Mouse (Mus musculus): ENCODE data around the gene Traf3.

Gene Traf3

DNA sequence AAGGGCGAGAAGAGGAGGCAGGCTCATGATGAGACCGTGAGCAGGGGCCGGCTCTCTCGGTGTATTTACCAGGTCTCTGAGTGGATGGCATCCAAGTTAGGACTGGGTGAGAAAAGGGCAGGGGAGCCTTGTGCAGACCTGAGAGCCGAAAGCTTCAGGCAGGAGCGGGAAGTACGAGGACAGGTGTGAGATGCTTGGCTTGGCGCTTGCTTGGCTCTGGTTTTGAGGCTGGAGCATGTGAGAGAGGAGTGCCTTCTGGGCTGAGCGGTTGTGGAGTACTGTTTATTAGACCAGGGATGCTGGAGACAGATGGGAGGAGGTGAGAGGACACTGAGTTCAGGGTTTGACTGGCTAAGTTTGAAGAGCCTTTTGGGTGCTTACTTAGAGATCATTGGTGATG, 27.2 kb downstream of the Traf3 start:
- no peak for DNase-seq (ENCODE audit: low read depth in 1 of 2, low spot score in 2 of 2)

DNA sequence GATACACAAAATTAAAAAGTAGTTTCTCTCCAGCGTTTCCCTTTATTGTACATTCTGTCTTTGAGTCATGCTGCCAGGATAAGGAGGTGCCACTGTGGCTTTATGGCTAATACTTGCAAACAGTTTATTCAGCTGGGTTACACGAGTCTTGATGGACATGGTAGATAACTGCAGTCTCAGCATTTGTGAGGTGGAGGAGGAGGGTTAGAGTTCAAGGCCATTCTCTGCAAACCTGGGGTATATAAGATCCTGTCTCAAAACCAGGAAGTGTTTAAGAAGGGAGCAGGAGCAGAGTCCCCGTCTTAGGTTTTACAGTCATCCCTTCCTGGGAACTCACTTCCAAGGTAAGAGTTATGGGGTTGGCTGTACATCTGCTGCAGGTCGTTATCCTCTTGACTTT, 30.4 kb downstream of the Traf3 start:
- DNase-seq (ENCODE audit: low read depth in 1 of 2, low spot score in 2 of 2), result no peak

DNA sequence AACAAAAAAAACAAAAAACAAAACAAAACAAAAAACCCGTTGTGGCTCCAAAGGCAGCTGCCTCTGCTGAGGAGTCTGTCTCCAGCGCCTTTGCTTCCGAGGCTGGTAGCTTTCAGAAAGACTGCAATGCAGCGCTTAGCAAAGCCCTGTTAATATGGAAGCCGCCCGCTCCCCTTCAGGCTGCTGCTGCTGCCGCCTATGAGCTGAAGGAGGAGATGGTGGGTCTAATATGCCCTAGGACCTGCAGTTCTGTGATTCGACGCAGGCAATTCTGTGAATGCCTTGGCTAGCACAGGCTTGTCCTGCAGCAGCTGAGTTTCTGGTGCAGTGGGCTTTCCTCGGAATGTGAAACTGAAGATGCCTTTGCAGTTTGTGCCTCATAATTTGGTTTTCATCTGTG, 36.9 kb downstream of the Traf3 start:
- DNase-seq (ENCODE audit: low read depth in 1 of 2, low spot score in 2 of 2), result no peak

DNA sequence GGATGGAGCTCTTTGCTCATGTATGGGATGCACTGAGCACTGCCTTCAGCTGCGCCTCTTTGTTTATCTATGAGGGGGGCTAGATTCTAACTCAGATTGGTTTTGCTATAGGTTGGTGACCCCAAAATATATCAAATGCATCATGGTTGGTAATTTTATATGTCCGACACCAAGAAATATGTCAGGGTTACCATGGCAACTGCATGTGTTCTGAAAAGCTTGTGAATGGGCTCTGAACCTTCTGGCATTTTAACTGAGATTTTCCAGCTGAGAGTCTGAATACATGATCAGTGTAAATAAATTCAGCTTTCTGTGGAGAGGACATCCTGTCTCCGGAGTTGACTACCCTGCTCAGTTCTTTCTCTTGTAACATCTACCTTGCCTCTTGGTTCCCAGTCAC, 37.8 kb downstream of the Traf3 start:
- DNase-seq (ENCODE audit: low read depth in 1 of 2, low spot score in 2 of 2), result no peak

DNA sequence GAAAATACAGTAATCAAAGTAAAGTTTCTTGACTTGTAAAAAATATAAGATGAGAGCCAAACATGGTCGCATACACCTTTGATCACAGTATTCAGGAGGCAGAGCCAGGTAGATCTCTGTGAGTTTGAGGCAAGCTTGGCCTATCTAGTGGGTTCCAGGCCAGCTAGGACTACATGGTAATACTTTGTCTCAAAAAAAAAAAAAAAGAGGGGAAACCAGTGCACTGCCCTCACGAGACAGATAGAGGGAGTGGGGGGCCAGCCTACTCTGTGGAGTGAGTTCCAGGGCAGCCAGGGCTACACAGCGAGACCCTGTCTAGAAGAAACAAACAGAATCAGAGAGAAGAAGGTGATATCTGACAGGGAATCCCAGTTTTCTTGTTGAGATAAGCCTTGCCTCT, 41.5 kb downstream of the Traf3 start:
- no peak for DNase-seq (ENCODE audit: low read depth in 1 of 2, low spot score in 2 of 2)

DNA sequence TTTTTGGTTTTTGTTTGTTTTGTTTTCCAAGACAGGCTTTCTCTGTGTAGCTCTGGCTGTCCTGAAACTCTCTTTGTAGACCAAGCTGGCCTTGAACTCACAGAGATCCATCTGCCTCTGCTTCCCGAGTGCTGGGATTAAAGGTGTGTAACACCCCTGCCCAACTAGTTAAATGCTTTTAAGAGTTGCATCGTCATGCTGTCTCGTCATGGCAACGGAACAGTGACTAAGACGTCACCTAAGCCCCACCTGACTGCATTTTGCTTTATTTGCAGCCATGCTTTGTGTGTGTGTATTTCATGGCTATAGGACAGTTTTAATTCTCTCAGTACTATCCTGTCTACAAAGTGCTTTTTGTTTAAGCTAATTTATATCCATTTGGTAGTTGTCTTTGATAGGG, 45.6 kb downstream of the Traf3 start:
- no peak for DNase-seq (ENCODE audit: low read depth in 1 of 2, low spot score in 2 of 2)

DNA sequence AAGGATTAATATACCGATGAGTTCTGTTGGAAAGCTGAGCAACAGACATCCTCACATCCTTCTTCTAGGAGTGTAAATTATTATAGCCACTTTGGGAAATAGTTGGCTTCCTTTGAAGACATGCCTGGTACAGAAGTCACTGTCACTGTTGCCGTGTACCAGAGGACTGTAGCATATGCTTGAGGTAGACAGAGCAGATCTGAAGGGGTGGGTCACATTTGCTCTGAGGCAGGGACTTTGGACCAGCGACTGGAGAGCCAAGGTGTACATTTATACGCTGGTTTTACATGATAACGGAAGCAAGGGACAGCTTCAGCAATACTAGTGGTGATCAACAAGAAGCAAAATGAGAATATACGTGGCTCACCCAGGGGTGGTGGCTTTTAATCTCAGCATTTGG, 52.7 kb downstream of the Traf3 start:
- DNase-seq (ENCODE audit: low read depth in 1 of 2, low spot score in 2 of 2), result no peak

DNA sequence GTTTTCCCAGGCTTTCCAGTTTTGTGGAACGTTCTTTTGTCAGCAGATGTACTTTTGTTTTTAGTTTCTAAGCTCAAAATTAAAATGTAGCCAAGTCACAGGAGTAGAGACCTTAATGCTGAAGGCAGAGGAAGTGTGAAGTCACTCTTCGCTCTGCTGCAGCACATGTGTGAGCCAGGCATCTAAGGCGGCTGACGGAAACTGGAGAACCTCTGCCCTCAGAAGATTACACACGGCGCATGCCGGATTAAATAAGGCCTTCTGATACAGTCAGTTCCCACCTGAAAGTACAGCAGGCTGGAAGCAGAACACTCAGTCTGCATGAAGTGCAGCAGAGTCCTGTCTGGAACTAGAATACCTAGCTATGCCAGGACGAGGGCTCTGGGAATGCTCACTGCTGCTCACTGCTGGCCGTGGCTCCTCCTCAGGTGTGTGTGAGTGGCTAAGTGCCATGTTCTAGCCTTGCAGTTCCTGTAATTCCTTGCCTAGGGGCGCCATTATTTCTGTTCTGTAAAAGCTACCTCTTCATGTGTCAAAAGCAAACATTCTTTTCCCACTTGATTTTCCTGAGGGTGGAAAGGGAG, 59.1 kb downstream of the Traf3 start:
- no peak for DNase-seq (ENCODE audit: low read depth in 1 of 2, low spot score in 2 of 2)

DNA sequence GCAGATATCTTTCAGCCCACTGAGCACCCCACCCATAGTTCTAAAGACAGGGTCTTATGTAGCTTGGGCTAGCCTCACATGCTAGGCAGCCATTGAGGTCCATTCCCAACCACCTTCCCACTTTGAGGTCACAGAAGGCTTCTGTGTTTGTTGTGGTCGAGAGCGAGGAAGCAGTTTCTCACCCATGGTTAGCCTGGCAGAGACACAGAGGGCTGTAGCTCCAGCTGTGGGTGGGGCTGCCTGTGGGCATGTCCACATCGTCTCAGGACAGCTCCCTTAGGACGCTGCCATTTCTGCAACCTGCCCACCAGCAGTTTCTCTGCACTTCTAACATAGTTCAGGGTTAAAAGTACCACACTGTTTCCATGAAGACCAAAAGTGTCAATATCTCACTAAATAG, 61.2 kb downstream of the Traf3 start:
- DNase-seq (ENCODE audit: low read depth in 1 of 2, low spot score in 2 of 2), result no peak

DNA sequence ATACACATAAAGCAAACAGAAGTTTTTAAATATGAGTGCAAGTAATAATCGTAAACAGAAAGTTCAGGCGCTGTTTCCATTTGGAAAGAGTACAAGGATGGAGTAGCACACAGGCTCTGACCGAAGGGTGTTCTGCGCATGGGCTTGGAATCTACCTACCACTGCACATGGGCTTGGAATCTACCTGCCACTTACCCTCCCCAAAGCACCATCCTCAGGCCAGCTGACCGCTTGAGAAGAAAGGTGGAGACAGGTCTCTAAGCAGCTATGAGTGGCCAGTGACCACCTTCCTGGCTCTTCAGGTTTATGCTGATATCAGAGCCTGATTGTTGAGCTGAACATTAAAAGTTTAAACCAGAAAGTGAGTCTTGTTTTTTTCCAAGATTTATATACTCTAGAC, 62.3 kb downstream of the Traf3 start:
- no peak for DNase-seq (ENCODE audit: low read depth in 1 of 2, low spot score in 2 of 2)

DNA sequence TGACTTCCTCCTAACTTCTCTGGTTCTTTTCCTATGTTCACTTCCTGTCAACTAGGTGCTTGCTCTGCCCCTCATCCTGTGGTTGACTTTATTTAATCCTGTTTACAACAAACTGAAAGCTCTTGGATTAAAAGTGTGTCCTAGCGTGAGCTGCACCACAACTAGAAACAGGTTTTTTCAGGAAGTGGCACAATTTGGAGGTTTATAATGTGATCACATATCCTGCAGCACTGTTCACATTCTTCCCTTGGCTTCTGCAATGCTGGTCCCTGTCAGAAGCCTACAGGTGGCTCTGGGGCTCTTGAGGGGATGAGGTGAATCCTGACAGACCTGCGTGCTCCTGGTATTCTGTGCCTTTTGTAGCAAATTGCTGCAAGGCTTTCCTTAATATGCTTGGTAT, 64.6 kb downstream of the Traf3 start:
- no peak for DNase-seq (ENCODE audit: low read depth in 1 of 2, low spot score in 2 of 2)

DNA sequence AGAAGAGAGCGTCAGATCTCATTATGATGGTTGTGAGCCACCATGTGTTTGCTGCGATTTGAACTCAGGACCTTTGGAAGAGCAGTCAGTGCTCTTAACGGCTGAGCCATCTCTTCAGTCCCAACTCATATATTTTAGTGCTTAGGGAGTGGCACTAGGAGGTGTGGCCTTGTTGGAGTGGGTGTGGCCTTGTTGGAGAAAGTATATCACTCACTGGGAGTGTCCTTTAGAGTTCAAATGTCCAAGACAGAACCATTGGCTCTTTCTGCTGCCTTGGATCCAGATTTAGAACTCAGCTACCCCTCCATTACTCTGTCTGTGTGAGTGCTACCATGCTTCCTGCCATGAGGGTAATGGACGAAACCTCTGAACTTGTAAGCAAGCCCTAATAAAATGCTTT, 67.6 kb downstream of the Traf3 start:
- DNase-seq (ENCODE audit: low read depth in 1 of 2, low spot score in 2 of 2), result no peak

DNA sequence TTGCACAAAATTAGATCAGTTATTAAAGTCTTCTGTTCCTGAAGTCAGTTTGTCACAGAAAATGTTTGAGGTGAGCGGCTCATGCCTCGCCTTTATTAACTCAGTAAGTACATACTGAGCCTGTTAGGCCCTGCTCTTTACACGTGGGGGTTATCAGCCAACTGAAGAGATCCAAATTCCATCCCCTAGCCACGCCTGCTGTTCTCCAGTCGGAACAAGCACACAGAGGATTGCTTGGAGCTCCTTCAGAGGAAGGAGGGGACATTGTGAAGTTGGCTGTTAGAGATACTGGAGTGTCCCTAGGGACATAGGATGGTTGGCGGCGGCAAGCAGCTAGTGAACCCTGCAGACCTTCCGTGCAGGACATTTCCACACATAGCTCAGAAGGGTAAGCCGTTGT, 68.2 kb downstream of the Traf3 start:
- no peak for DNase-seq (ENCODE audit: low read depth in 1 of 2, low spot score in 2 of 2)

DNA sequence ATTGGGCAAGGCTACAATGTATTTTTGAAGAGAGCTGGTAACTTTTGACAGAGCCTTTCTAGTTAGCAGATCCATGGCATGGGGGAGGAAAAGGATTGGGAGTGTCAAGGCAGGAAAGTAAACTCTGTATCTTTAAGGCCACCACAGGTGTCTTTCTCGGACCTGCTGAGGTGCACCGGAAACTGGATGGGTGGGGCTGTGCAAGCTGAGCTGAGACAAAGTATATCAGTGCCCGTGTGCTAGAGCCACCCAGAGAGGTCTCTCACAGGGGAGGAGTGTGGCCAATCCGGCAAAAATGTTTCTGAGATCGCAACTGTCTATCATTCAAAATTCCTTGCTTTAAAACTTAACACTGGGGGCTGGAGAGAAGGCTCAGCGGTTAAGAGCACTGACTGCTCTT, 69.5 kb downstream of the Traf3 start:
- no peak for DNase-seq (ENCODE audit: low read depth in 1 of 2, low spot score in 2 of 2)

DNA sequence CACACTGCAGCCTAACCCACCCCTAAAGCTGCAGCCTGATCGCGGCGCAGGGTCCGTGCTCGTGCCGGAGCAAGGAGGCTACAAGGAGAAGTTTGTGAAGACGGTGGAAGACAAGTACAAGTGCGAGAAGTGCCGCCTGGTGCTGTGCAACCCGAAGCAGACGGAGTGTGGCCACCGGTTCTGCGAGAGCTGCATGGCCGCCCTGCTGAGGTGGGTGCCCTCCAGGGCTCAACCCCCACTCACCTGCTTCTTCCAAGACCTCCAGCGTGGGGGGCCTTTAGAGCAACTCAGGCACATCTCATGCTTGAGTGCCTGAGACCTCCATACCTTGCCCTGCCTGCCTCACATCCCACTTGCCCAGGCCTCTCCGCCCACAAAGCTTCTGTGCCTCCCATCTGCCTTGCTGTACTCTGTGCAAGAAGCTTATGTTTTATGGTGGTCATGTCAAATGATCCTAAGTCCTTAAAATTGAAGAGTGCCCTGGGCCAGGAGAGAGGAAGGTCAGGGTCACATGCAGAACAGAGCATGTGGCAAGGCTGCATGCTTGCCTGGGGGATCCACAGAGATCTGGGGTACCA, 71.5 kb downstream of the Traf3 start:
- DNase-seq (ENCODE audit: low read depth in 1 of 2, low spot score in 2 of 2), result no peak

DNA sequence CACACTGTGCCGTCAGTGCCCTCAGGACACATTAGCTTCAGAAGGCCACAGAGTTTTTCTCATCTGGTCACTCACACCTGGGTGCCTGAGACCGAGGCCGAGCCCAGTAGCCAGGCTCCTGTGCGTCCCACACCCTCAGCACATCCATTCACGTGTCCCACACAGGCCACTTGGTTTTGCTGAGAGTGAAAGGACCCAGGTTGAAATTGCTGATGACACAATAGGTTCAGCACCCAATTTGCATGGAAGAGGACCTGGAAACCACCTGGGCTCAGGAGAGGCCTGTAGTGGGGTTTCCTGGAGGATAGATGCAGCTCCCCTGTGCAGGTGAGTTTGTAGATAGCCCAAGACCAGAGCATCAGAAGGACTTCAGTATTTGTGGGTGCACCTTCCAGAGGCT, 72.2 kb downstream of the Traf3 start:
- no peak for DNase-seq (ENCODE audit: low read depth in 1 of 2, low spot score in 2 of 2)

DNA sequence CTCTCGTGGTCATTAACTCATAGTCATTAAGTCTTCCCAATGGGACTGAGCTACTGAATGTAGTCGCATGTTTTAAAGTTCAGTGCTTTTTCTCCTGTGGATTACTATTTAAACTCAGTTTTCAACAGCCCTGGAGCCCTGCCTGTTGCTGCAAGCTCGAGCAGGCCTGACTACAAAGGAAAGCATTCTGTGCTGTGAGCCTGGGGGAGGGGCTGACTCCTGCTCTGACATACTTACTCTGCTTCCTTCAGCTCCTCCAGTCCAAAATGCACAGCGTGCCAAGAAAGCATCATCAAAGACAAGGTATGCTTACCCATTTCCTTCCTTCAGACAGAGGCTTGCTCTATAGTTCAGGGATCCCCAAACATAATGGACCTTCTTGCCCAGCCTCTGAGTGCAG, 72.6 kb downstream of the Traf3 start:
- no peak for DNase-seq (ENCODE audit: low read depth in 1 of 2, low spot score in 2 of 2)

DNA sequence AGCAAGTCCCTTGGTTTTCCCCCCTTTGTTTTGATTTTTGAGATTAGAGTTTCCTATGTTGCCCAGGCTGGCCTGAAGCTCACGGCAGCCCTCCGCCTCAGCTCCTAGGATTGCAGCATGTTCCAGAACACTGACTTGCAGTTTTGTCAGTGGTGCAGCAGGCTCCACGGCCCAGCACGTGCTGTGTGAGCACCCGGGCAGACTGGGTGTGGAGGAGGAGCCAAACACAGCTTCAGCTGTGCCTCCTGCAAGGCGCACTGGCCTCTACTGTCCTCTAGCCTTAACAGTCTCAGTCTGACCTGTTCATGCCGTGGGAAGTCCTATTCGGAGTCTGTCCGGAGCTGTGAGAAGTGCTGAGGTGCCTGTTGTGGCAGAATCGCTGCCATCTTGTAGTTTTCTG, 73.8 kb downstream of the Traf3 start:
- no peak for DNase-seq (ENCODE audit: low read depth in 1 of 2, low spot score in 2 of 2)

DNA sequence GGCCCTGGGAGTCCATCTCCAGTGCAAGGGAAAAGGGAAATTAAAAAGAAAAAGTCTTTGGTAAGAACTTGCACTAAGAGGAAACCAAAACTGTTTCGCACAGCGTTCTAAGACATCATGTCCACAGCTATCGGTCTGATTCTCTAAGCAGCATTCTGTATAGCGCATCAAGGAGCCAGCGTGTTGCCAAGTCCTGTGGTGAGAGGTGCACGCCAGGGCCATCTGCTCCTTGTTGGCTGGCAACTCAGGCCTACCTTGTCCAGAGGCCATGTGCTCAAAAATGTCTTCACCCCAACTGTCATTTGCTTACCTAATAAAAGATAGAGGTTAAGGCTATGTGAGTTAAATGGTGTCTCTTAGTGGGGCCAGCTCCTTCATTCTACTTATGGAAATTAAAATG, 75.7 kb downstream of the Traf3 start:
- no peak for DNase-seq (ENCODE audit: low read depth in 1 of 2, low spot score in 2 of 2)

DNA sequence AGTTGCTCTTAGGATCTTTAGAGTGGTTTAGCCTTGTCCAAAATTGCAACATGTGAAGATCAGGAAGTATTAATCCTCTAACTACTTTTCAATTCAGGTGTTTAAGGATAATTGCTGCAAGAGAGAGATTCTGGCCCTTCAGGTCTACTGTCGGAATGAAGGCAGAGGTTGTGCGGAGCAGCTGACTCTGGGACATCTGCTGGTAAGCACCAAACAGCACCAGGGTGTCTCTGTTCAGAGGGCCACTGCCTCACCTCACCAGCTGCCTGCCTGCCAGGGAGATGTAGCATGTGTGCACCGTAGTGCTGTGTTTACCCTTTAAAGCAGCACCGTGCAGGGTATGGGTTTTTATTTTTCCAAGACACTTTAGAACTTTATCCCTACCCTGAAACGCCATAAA, 76.2 kb downstream of the Traf3 start:
- no peak for DNase-seq (ENCODE audit: low read depth in 1 of 2, low spot score in 2 of 2)

DNA sequence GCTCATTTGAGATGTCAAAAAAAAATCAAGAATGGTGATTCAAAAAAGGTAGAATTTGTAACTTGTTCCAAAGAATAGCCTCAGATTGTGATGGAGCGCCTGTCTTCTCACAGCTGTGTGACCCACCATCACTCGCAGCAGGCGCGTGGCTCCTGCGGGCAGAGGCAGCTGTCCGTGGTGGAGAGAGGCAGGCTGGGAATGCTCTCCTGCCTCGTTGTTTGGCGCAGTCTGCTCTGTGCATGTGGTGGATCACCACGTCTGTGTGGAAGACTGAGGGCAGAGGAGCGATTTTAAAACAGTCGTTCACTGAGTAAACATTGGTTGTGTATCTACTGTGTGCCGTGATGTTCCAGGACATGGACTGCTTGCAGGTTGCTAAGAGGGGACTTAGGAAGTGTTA, 77.6 kb downstream of the Traf3 start:
- no peak for DNase-seq (ENCODE audit: low read depth in 1 of 2, low spot score in 2 of 2)

DNA sequence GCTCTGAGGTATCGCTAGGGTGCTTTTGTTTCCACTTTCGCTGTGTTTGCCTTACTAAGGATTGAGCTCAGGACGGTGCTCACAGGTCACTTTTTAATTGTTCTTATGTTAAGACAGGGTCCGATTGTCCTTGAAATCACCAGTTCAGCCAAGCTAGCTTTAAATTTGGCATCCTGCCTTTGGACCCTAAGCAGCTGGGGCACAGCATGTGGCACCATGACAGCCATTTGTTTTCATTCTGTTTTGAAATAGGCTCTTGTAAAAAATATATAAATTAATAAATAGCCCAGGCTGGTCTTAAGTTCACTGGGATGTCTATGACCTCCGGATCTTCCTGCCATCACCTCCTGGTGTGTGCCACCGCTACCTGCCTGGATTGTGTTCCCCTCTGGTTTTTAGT, 78.9 kb downstream of the Traf3 start:
- DNase-seq (ENCODE audit: low read depth in 1 of 2, low spot score in 2 of 2), result no peak

DNA sequence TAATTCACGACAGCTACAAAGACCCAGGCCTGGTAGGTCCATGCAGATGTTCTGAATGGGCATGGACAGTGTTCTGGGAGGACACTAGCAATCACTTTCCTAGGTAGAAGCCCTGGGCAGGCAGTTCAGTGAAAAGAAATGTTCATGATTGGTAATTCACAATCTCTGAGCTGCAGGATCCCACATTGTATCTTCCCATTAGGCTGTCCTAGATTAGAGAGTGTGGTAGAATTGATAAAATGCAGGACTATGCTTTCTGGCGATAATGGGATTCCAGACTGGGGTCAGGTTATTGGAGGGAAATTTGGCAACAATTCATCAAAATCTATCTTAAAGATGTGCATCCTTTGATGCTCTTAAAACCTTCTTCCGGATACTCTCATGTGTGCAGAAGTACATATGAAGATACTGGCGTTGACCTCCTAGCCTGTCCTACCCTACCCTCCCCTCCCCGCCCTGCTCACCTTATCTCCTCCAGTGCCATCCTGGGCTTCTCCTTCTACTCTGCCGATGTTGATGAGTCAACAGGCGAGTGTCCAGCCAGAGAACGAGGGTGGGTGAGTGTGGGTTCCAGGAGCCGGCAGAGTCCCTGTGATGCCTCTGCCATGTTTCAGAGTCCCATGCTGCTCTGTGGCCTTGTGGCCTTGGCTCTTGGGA, 80.8 kb downstream of the Traf3 start:
- DNase-seq (ENCODE audit: low read depth in 1 of 2, low spot score in 2 of 2), result no peak
